Mouse (Mus musculus) liver, embryonic 15.5 days (tissue): ENCODE results near the gene Rab1b. TPM values are rescaled to one million over a fixed set of nuclear protein-coding genes. Genes with fewer than 3 reads are reported as not detected.

Experiments
- ATAC-seq: fragments of 200-750 bp; cut with Nextera tagmentation; 2 replicates; pipeline ENCODE4 v1.8.0; 2017; ENCODE audit warnings: moderate number of reproducible peaks, mild to moderate bottlenecking, moderate library complexity; ENCODE audit not compliant: insufficient read depth
- H3K27ac ChIP-seq: fragments of 300-500 bp; sonication (generic); replicated peaks from 2 replicates; pipeline ENCODE4 v1.5.1; 2015; ENCODE audit warnings: mild to moderate bottlenecking, inconsistent platforms
- H3K27me3 ChIP-seq: fragments of 300-500 bp; sonication (generic); 2 replicates; pipeline ENCODE4 v1.6.1; 2015; ENCODE audit warnings: mild to moderate bottlenecking, inconsistent platforms
- H3K36me3 ChIP-seq: fragments of 300-500 bp; sonication (generic); replicated peaks from 2 replicates; pipeline ENCODE4 v1.6.1; 2015; ENCODE audit warnings: moderate library complexity, mild to moderate bottlenecking, inconsistent platforms
- H3K4me1 ChIP-seq: fragments of 300-500 bp; sonication (generic); replicated peaks from 2 replicates; pipeline ENCODE4 v1.6.1; 2015; ENCODE audit warnings: inconsistent platforms
- H3K4me2 ChIP-seq: fragments of 300-500 bp; sonication (generic); 2 replicates; pipeline ENCODE4 v1.6.1; 2015; ENCODE audit warnings: moderate library complexity, mild to moderate bottlenecking, inconsistent platforms
- H3K4me3 ChIP-seq: fragments of 300-500 bp; sonication (generic); replicated peaks from 2 replicates; pipeline ENCODE4 v1.5.1; 2015; ENCODE audit warnings: mild to moderate bottlenecking, inconsistent platforms
- H3K9ac ChIP-seq: fragments of 300-500 bp; sonication (generic); 2 replicates; pipeline ENCODE4 v1.6.1; 2015; ENCODE audit warnings: moderate library complexity, mild to moderate bottlenecking, inconsistent platforms
- H3K9me3 ChIP-seq: fragments of 300-500 bp; sonication (generic); replicated peaks from 2 replicates; pipeline ENCODE4 v1.6.1; 2016; ENCODE audit warnings: inconsistent platforms
- whole genome bisulfite sequencing: fragments of 180-500 bp; shearing (Covaris S2); methylation state at CpG from one replicate; pipeline ENCODE4 v1.1.7; 2015; ENCODE audit warnings: mixed read lengths; ENCODE audit not compliant: insufficient replicate concordance; 5-methylcytosine and 5-hydroxymethylcytosine counted together
- polyA plus RNA-seq: library from polyadenylated mRNA; unstranded; fragments of >200 nt; fragmentation: Nextera tagmentation; extraction: Ambion mirVana; gene quantifications from 2 replicates; pipeline ENCODE4 v1.2.1, GENCODE M21; 2015

Gene Rab1b
- polyA plus RNA-seq, 1 experiment from 2014 or later = 85.4 TPM

- under 1% methylated on average over 69 of the region's 69 CpGs for WGBS
- peak within 1 kb of the TSS; percentile 83 for H3K4me2 ChIP-seq
- peaks cover under 1% of the 10 kb centered on the region for H3K36me3 ChIP-seq
- H3K9ac ChIP-seq = peak within 1 kb of the TSS; percentile 30; the same call in 1 of the 2 replicates
- peaks cover 75% of the 10 kb centered on the region for H3K27me3 ChIP-seq
- H3K4me3 ChIP-seq = peak within 1 kb of the TSS; percentile 58
- no peak for ATAC-seq
- H3K27ac ChIP-seq = no peak within 1 kb of the TSS
- H3K4me1 ChIP-seq = peaks cover 38% of the 10 kb centered on the region
- H3K9me3 ChIP-seq = no peaks in the 10 kb centered on the region
Measured at GRCm38 (mm10) chr19:5085145-5085863, 21.6 kb downstream of the Rab1b start, which contains the start of gene Tmem151a. Gene Tmem151a, minus strand, starts transcription at chr19:5085531.

GRCm38 (mm10) chr19:5084834-5085144 is 22.1 kb downstream of the Rab1b start:
- Histone ChIP-seq H3K4me1 (peaks cover 38% of the 10 kb centered on the region), H3K9me3 (no peaks in the 10 kb centered on the region), H3K9ac (no peak overlapping the region), H3K27ac (no peak overlapping the region), H3K36me3 (no peaks in the 10 kb centered on the region), H3K27me3 (peaks cover 80% of the 10 kb centered on the region), H3K4me2 (peak overlapping the region; percentile 83), H3K4me3 (peak overlapping the region; percentile 58)
- ATAC-seq = no peak
- 2% methylated on average over 15 of the region's 15 CpGs for WGBS

GRCm38 (mm10) chr19:5083961-5084833 is 22.7 kb downstream of the Rab1b start:
- no peaks in the 10 kb centered on the region for H3K36me3 ChIP-seq
- H3K9ac ChIP-seq = no peak overlapping the region
- WGBS = 45% methylated on average over 3 of the region's 3 CpGs
- H3K9me3 ChIP-seq = no peaks in the 10 kb centered on the region
- no peak overlapping the region for H3K4me3 ChIP-seq
- H3K4me2 ChIP-seq = no peak overlapping the region
- no peak for ATAC-seq
- peaks cover 33% of the 10 kb centered on the region for H3K4me1 ChIP-seq
- no peak overlapping the region for H3K27ac ChIP-seq
- H3K27me3 ChIP-seq = peaks cover 86% of the 10 kb centered on the region

GRCm38 (mm10) chr19:5082596-5082995 is 24.3 kb downstream of the Rab1b start:
- Histone ChIP-seq H3K27me3 (peaks cover 89% of the 10 kb centered on the region), H3K9me3 (no peaks in the 10 kb centered on the region), H3K27ac (no peak overlapping the region), H3K9ac (no peak overlapping the region), H3K36me3 (no peaks in the 10 kb centered on the region), H3K4me3 (no peak overlapping the region), H3K4me1 (peaks cover 20% of the 10 kb centered on the region), H3K4me2 (no peak overlapping the region)
- 53% methylated on average over 24 of the region's 24 CpGs for WGBS
- ATAC-seq = peak; percentile 9; the same call in 1 of the 2 replicates

GRCm38 (mm10) chr19:5082005-5082404 is 24.9 kb downstream of the Rab1b start:
- H3K4me2 ChIP-seq = no peak overlapping the region
- H3K27me3 ChIP-seq = peaks cover 83% of the 10 kb centered on the region
- no peak for ATAC-seq
- H3K4me1 ChIP-seq = peaks cover 14% of the 10 kb centered on the region
- H3K4me3 ChIP-seq = no peak overlapping the region
- H3K36me3 ChIP-seq = no peaks in the 10 kb centered on the region
- H3K9ac ChIP-seq = no peak overlapping the region
- H3K9me3 ChIP-seq = no peaks in the 10 kb centered on the region
- no peak overlapping the region for H3K27ac ChIP-seq
- WGBS = 57% methylated on average over 18 of the region's 18 CpGs

- Histone ChIP-seq H3K27me3 (peaks cover 75% of the 10 kb centered on the region), H3K9ac (no peak overlapping the region), H3K27ac (no peak overlapping the region), H3K4me3 (no peak overlapping the region), H3K4me2 (no peak overlapping the region), H3K36me3 (no peaks in the 10 kb centered on the region), H3K9me3 (no peaks in the 10 kb centered on the region), H3K4me1 (no peaks in the 10 kb centered on the region)
- 76% methylated on average over 1 of the region's 1 CpGs for WGBS
- no peak for ATAC-seq
Measured at GRCm38 (mm10) chr19:5079279-5079678, 27.6 kb downstream of the Rab1b start.

GRCm38 (mm10) chr19:5073518-5073917 is 33.4 kb downstream of the Rab1b start:
- Histone ChIP-seq H3K27ac (no peak overlapping the region), H3K4me1 (peaks cover 46% of the 10 kb centered on the region), H3K9me3 (no peaks in the 10 kb centered on the region), H3K27me3 (peaks cover 63% of the 10 kb centered on the region), H3K36me3 (no peaks in the 10 kb centered on the region), H3K4me2 (no peak overlapping the region), H3K4me3 (no peak overlapping the region), H3K9ac (no peak overlapping the region)
- 29% methylated on average over 5 of the region's 5 CpGs for WGBS
- ATAC-seq = no peak

- peak overlapping the region; percentile 88 for H3K4me2 ChIP-seq
- WGBS = 2% methylated on average over 15 of the region's 15 CpGs
- H3K36me3 ChIP-seq = no peaks in the 10 kb centered on the region
- peaks cover 51% of the 10 kb centered on the region for H3K4me1 ChIP-seq
- H3K4me3 ChIP-seq = peak overlapping the region; percentile 59
- no peak for ATAC-seq
- no peaks in the 10 kb centered on the region for H3K9me3 ChIP-seq
- H3K9ac ChIP-seq = no peak overlapping the region
- H3K27ac ChIP-seq = peak overlapping the region; percentile 45; the same call in 1 of the 2 replicates
- peaks cover 68% of the 10 kb centered on the region for H3K27me3 ChIP-seq
Measured at GRCm38 (mm10) chr19:5073028-5073427, 33.8 kb downstream of the Rab1b start.

- 0 out of 2 replicates have a peak, but pooled peaks have one; percentile 26 for ATAC-seq
- no peaks in the 10 kb centered on the region for H3K36me3 ChIP-seq
- peak overlapping the region; percentile 45; the same call in 1 of the 2 replicates for H3K27ac ChIP-seq
- WGBS = 5% methylated on average over 20 of the region's 20 CpGs
- no peaks in the 10 kb centered on the region for H3K9me3 ChIP-seq
- peak overlapping the region; percentile 59 for H3K4me3 ChIP-seq
- peaks cover 73% of the 10 kb centered on the region for H3K27me3 ChIP-seq
- no peak overlapping the region for H3K9ac ChIP-seq
- H3K4me2 ChIP-seq = peak overlapping the region; percentile 88
- peaks cover 56% of the 10 kb centered on the region for H3K4me1 ChIP-seq
Measured at GRCm38 (mm10) chr19:5072389-5073019, 34.4 kb downstream of the Rab1b start.

- 4% methylated on average over 40 of the region's 40 CpGs for WGBS
- H3K4me1 ChIP-seq = peaks cover 64% of the 10 kb centered on the region
- H3K27ac ChIP-seq = 0 out of 2 replicates have a peak overlapping the region, but pooled peaks have one; percentile 20
- H3K4me3 ChIP-seq = peak overlapping the region; percentile 59
- H3K9ac ChIP-seq = peak overlapping the region; percentile 42
- peak overlapping the region; percentile 88 for H3K4me2 ChIP-seq
- H3K27me3 ChIP-seq = peaks cover 80% of the 10 kb centered on the region
- peak; percentile 67 for ATAC-seq
- H3K36me3 ChIP-seq = no peaks in the 10 kb centered on the region
- no peaks in the 10 kb centered on the region for H3K9me3 ChIP-seq
Measured at GRCm38 (mm10) chr19:5071545-5072369, 35.1 kb downstream of the Rab1b start.
